Mouse (Mus musculus): ENCODE results near the gene C2cd4a. TPM values are rescaled to one million over a fixed set of nuclear protein-coding genes. Genes with fewer than 3 reads are reported as not detected.

The C2cd4a gene
- polyA plus RNA-seq, 1 experiment from 2014 or later = 0.48 TPM

- Histone ChIP-seq H3K9ac (ENCODE audit: low read depth, low read length) (no peak overlapping the region), H3K9me3 (ENCODE audit: control insufficient read depth) (no peaks in the 10 kb centered on the region), H3K4me2 (replicated peaks; ENCODE audit: low read depth) (no peak overlapping the region), H3K27ac (ENCODE audit: low read depth, low read length) (no peak overlapping the region), H3K36me3 (ENCODE audit: control insufficient read depth, insufficient read depth) (no peaks in the 10 kb centered on the region), H3K4me3 (ENCODE audit: low read depth, low read length) (no peak overlapping the region), H3K27me3 (replicated peaks; ENCODE audit: control insufficient read depth, insufficient read depth, low read length) (no peaks in the 10 kb centered on the region), H3K4me1 (replicated peaks; ENCODE audit: control insufficient read depth, insufficient read depth, low read length) (no peaks in the 10 kb centered on the region)
- no peak for ATAC-seq
- no peak for TF ChIP-seq CTCF (IDR thresholded peaks at IDR 0.05; ENCODE audit: low read depth)
- 70% methylated on average over 5 of the region's 5 CpGs for WGBS
These were observed 39.7 kb downstream of the C2cd4a start for GRCm38 (mm10) chr9:67792405-67792804.

- Histone ChIP-seq H3K4me1 (replicated peaks; ENCODE audit: control insufficient read depth, insufficient read depth, low read length) (no peaks in the 10 kb centered on the region), H3K9me3 (ENCODE audit: control insufficient read depth) (no peaks in the 10 kb centered on the region), H3K27me3 (replicated peaks; ENCODE audit: control insufficient read depth, insufficient read depth, low read length) (no peaks in the 10 kb centered on the region), H3K27ac (ENCODE audit: low read depth, low read length) (no peak overlapping the region), H3K36me3 (ENCODE audit: control insufficient read depth, insufficient read depth) (no peaks in the 10 kb centered on the region), H3K4me3 (ENCODE audit: low read depth, low read length) (no peak overlapping the region), H3K9ac (ENCODE audit: low read depth, low read length) (no peak overlapping the region), H3K4me2 (replicated peaks; ENCODE audit: low read depth) (no peak overlapping the region)
- no peak for TF ChIP-seq CTCF (IDR thresholded peaks at IDR 0.05; ENCODE audit: low read depth)
- no peak for ATAC-seq
- WGBS = 56% methylated on average over 6 of the region's 6 CpGs
These were observed 44.5 kb downstream of the C2cd4a start for GRCm38 (mm10) chr9:67787671-67788070.

- 76% methylated on average over 7 of the region's 7 CpGs for WGBS
- ATAC-seq = no peak
These were observed 45.8 kb downstream of the C2cd4a start for GRCm38 (mm10) chr9:67786311-67786710.

GRCm38 (mm10) chr9:67783925-67784324, 48.2 kb downstream of the C2cd4a start:
- H3K4me3 ChIP-seq (ENCODE audit: low read depth, low read length) = no peak overlapping the region
- no peaks in the 10 kb centered on the region for H3K4me1 ChIP-seq (replicated peaks; ENCODE audit: control insufficient read depth, insufficient read depth, low read length)
- H3K9ac ChIP-seq (ENCODE audit: low read depth, low read length) = no peak overlapping the region
- no peak overlapping the region for H3K4me2 ChIP-seq (replicated peaks; ENCODE audit: low read depth)
- ATAC-seq = no peak
- no peaks in the 10 kb centered on the region for H3K27me3 ChIP-seq (replicated peaks; ENCODE audit: control insufficient read depth, insufficient read depth, low read length)
- no peaks in the 10 kb centered on the region for H3K9me3 ChIP-seq (ENCODE audit: control insufficient read depth)
- H3K27ac ChIP-seq (ENCODE audit: low read depth, low read length) = no peak overlapping the region
- peak; percentile 62 for TF ChIP-seq CTCF (IDR thresholded peaks at IDR 0.05; ENCODE audit: low read depth)
- no peaks in the 10 kb centered on the region for H3K36me3 ChIP-seq (ENCODE audit: control insufficient read depth, insufficient read depth)

More at GRCm38 (mm10) chr9:67786311-67786710, 45.8 kb downstream of the C2cd4a start:
- Histone ChIP-seq H3K4me3 (ENCODE audit: low read depth, low read length) (no peak overlapping the region), H3K9ac (ENCODE audit: low read depth, low read length) (no peak overlapping the region), H3K27ac (ENCODE audit: low read depth, low read length) (no peak overlapping the region), H3K27me3 (replicated peaks; ENCODE audit: control insufficient read depth, insufficient read depth, low read length) (no peaks in the 10 kb centered on the region), H3K4me1 (replicated peaks; ENCODE audit: control insufficient read depth, insufficient read depth, low read length) (no peaks in the 10 kb centered on the region), H3K4me2 (replicated peaks; ENCODE audit: low read depth) (no peak overlapping the region), H3K9me3 (ENCODE audit: control insufficient read depth) (no peaks in the 10 kb centered on the region), H3K36me3 (ENCODE audit: control insufficient read depth, insufficient read depth) (no peaks in the 10 kb centered on the region)
- no peak for TF ChIP-seq CTCF (IDR thresholded peaks at IDR 0.05; ENCODE audit: low read depth)

- Histone ChIP-seq H3K4me1 (replicated peaks; ENCODE audit: control insufficient read depth, insufficient read depth, low read length) (no peaks in the 10 kb centered on the region), H3K27me3 (replicated peaks; ENCODE audit: control insufficient read depth, insufficient read depth, low read length) (no peaks in the 10 kb centered on the region), H3K9me3 (ENCODE audit: control insufficient read depth) (no peaks in the 10 kb centered on the region), H3K4me3 (ENCODE audit: low read depth, low read length) (no peak overlapping the region), H3K36me3 (ENCODE audit: control insufficient read depth, insufficient read depth) (no peaks in the 10 kb centered on the region), H3K9ac (ENCODE audit: low read depth, low read length) (no peak overlapping the region), H3K4me2 (replicated peaks; ENCODE audit: low read depth) (no peak overlapping the region), H3K27ac (ENCODE audit: low read depth, low read length) (no peak overlapping the region)
- 79% methylated on average over 3 of the region's 3 CpGs for WGBS
- TF ChIP-seq CTCF (IDR thresholded peaks at IDR 0.05; ENCODE audit: low read depth) = no peak
- no peak for ATAC-seq
These were observed 48.7 kb downstream of the C2cd4a start for GRCm38 (mm10) chr9:67783464-67783863.

GRCm38 (mm10) chr9:67782786-67783185, 49.3 kb downstream of the C2cd4a start:
- no peak for TF ChIP-seq CTCF (IDR thresholded peaks at IDR 0.05; ENCODE audit: low read depth)
- Histone ChIP-seq H3K27ac (ENCODE audit: low read depth, low read length) (no peak overlapping the region), H3K9me3 (ENCODE audit: control insufficient read depth) (no peaks in the 10 kb centered on the region), H3K4me2 (replicated peaks; ENCODE audit: low read depth) (no peak overlapping the region), H3K9ac (ENCODE audit: low read depth, low read length) (no peak overlapping the region), H3K4me3 (ENCODE audit: low read depth, low read length) (no peak overlapping the region), H3K4me1 (replicated peaks; ENCODE audit: control insufficient read depth, insufficient read depth, low read length) (no peaks in the 10 kb centered on the region), H3K27me3 (replicated peaks; ENCODE audit: control insufficient read depth, insufficient read depth, low read length) (no peaks in the 10 kb centered on the region), H3K36me3 (ENCODE audit: control insufficient read depth, insufficient read depth) (no peaks in the 10 kb centered on the region)
- ATAC-seq = no peak
- 70% methylated on average over 6 of the region's 6 CpGs for WGBS

Other genes starting within 250 kb of the C2cd4a start
- gene C2cd4b, start 72.9 kb downstream of the C2cd4a start, polyA plus RNA-seq (2015; fragmentation: Nextera tagmentation; extraction: Ambion mirVana) = 2.0 and 3.7 TPM in 2 replicates
- gene Vps13c, start 8.1 kb upstream of the C2cd4a start, polyA plus RNA-seq (2015; fragmentation: Nextera tagmentation; extraction: Ambion mirVana) = 2.6 and 3.5 TPM in 2 replicates

All from intestine, postnatal 0 days (tissue).